In genomic region chr6:53926197-53926596, GRCm38 (mm10) we compare ENCODE assay signal across 27 mouse cellular contexts. TPM values are rescaled to one million over a fixed set of nuclear protein-coding genes. Genes with fewer than 3 reads are reported as not detected.
DNase-seq lines count a peak whose midpoint lies in the region; ATAC-seq and TF ChIP-seq lines count a peak whose summit lies in the region.
"Had no signal": no experiment of that assay in that cellular context is flagged by ENCODE, and none has a peak within 500 bp of the region (broad histone marks: within the 10 kb centered on the region; RNA-seq: fewer than 3 reads in every experiment).

No protein-coding gene starts in this region.

- TF ChIP-seq EP300 in lung, postnatal 0 days (IDR thresholded peaks at IDR 0.05), result peak; percentile 60

- no peaks in the 10 kb centered on the region for H3K9me3 ChIP-seq in hindbrain, postnatal 0 days (ENCODE audit: low read length)
- no peaks in the 10 kb centered on the region for H3K9me3 ChIP-seq in hindbrain, embryonic 13.5 days
- H3K9me3 ChIP-seq in lung, embryonic 15.5 days, result no peaks in the 10 kb centered on the region
- H3K9me3 ChIP-seq in lung, postnatal 0 days (ENCODE audit: low read length), result no peaks in the 10 kb centered on the region
- H3K9me3 ChIP-seq: forebrain, embryonic 10.5 days; forebrain, embryonic 13.5 days; heart, embryonic 10.5 days; heart, embryonic 13.5 days had no signal

- no peaks in the 10 kb centered on the region for H3K27me3 ChIP-seq in hindbrain, postnatal 0 days (ENCODE audit: insufficient read depth, low read length)
- H3K27me3 ChIP-seq in hindbrain, embryonic 13.5 days, result no peaks in the 10 kb centered on the region
- no peaks in the 10 kb centered on the region for H3K27me3 ChIP-seq in lung, embryonic 15.5 days
- no peaks in the 10 kb centered on the region for H3K27me3 ChIP-seq in lung, postnatal 0 days (replicated peaks; ENCODE audit: insufficient read depth, low read length)
- H3K27me3 ChIP-seq: forebrain, embryonic 13.5 days; heart, embryonic 13.5 days had no signal

- TF ChIP-seq CTCF in hindbrain, postnatal 0 days (IDR thresholded peaks at IDR 0.05; ENCODE audit: low read depth), result no peak
- no peak for TF ChIP-seq CTCF in lung, adult 2 months (IDR thresholded peaks at IDR 0.05; ENCODE audit: insufficient read depth, low read length)
- no peak for TF ChIP-seq CTCF in lung, postnatal 0 days (IDR thresholded peaks at IDR 0.05)
- TF ChIP-seq CTCF in olfactory bulb, adult 2 months (IDR thresholded peaks at IDR 0.05; ENCODE audit: insufficient read depth, low read depth, low read length), result no peak

- WGBS in hindbrain, postnatal 0 days, result 82% methylated on average over 2 of the region's 2 CpGs
- WGBS in hindbrain, embryonic 13.5 days, result 91% methylated on average over 2 of the region's 2 CpGs
- WGBS in lung, embryonic 15.5 days, result 55% methylated on average over 2 of the region's 2 CpGs
- WGBS in lung, adult 2 months, result 81% methylated on average over 2 of the region's 2 CpGs
- 51% methylated on average over 2 of the region's 2 CpGs for WGBS in lung, postnatal 0 days
- WGBS in olfactory bulb, adult 2 months, result 86% methylated on average over 2 of the region's 2 CpGs

- ATAC-seq in hindbrain, postnatal 0 days, result no peak
- ATAC-seq in hindbrain, embryonic 13.5 days (ENCODE audit: low FRiP score), result no peak
- ATAC-seq in lung, embryonic 15.5 days (ENCODE audit: borderline replicate concordance, extremely low read depth, low FRiP score, low TSS enrichment), result no peak
- ATAC-seq in lung, postnatal 0 days, result peak; percentile 88
- ATAC-seq: activated CD4-positive, CD25-positive, alpha-beta regulatory T cell, adult 4 months; forebrain, embryonic 13.5 days; forebrain, embryonic 16.5 days had no signal

- DNase-seq in hindbrain, postnatal 0 days (ENCODE audit: low spot score), result no peak
- DNase-seq in lung, adult 2 months, result no peak
- DNase-seq in lung, postnatal 0 days (ENCODE audit: low spot score), result peak; percentile 73
- DNase-seq in liver, result no peak
- DNase-seq: adrenal gland, postnatal 10 days; adrenal gland, postnatal 36 days; cerebellum, adult 18-20 months; cerebellum, adult 9-10 months; cerebellum, postnatal 14 days; gastrocnemius, postnatal 10 days; gastrocnemius, postnatal 36 days; heart, adult 2 months; heart, postnatal 14 days; heart, postnatal 4 days had no signal

- H3K4me1 ChIP-seq in hindbrain, postnatal 0 days (ENCODE audit: insufficient read depth, low read length), result no peaks in the 10 kb centered on the region
- no peaks in the 10 kb centered on the region for H3K4me1 ChIP-seq in hindbrain, embryonic 13.5 days (replicated peaks)
- H3K4me1 ChIP-seq in lung, embryonic 15.5 days, result peaks cover 13% of the 10 kb centered on the region
- no peaks in the 10 kb centered on the region for H3K4me1 ChIP-seq in lung, adult 2 months (ENCODE audit: control insufficient read depth, insufficient read depth, low read length)
- no peaks in the 10 kb centered on the region for H3K4me1 ChIP-seq in lung, postnatal 0 days (ENCODE audit: insufficient read depth, low read depth, low read length)
- no peaks in the 10 kb centered on the region for H3K4me1 ChIP-seq in olfactory bulb, adult 2 months (ENCODE audit: control insufficient read depth, insufficient read depth, low read length)
- H3K4me1 ChIP-seq: forebrain, embryonic 13.5 days; heart, embryonic 10.5 days; heart, embryonic 13.5 days had no signal

- no peak overlapping the region for H3K4me2 ChIP-seq in hindbrain, postnatal 0 days (ENCODE audit: low read depth, low read length)
- H3K4me2 ChIP-seq in hindbrain, embryonic 13.5 days, result no peak overlapping the region
- no peak overlapping the region for H3K4me2 ChIP-seq in lung, embryonic 15.5 days
- H3K4me2 ChIP-seq in lung, postnatal 0 days (replicated peaks; ENCODE audit: low read depth, low read length), result no peak overlapping the region
- H3K4me2 ChIP-seq: forebrain, embryonic 13.5 days; heart, embryonic 13.5 days had no signal

- H3K27ac ChIP-seq in hindbrain, postnatal 0 days, result 0 out of 2 replicates have a peak overlapping the region, but pooled peaks have one; percentile 17
- H3K27ac ChIP-seq in hindbrain, embryonic 13.5 days, result no peak overlapping the region
- 0 out of 2 replicates have a peak overlapping the region, but pooled peaks have one; percentile 43 for H3K27ac ChIP-seq in lung, embryonic 15.5 days
- H3K27ac ChIP-seq in lung, postnatal 0 days (ENCODE audit: low read length), result no peak overlapping the region
- H3K27ac ChIP-seq in olfactory bulb, adult 2 months (ENCODE audit: insufficient read depth, low read depth, low read length), result 0 out of 2 replicates have a peak overlapping the region, but pooled peaks have one; percentile 6
- H3K27ac ChIP-seq: forebrain, embryonic 10.5 days; forebrain, embryonic 13.5 days; heart, adult 2 months; heart, embryonic 10.5 days; heart, embryonic 13.5 days had no signal

- no peak for TF ChIP-seq POLR2A in lung, adult 2 months (IDR thresholded peaks at IDR 0.05; ENCODE audit: borderline replicate concordance, extremely low read depth, low read depth, low read length)
- no peak for TF ChIP-seq POLR2A in olfactory bulb, adult 2 months (IDR thresholded peaks at IDR 0.05; ENCODE audit: insufficient read depth, low read depth, low read length)

- H3K9ac ChIP-seq in hindbrain, postnatal 0 days (replicated peaks; ENCODE audit: low read length), result no peak overlapping the region
- no peak overlapping the region for H3K9ac ChIP-seq in hindbrain, embryonic 13.5 days
- H3K9ac ChIP-seq in lung, embryonic 15.5 days, result no peak overlapping the region
- H3K9ac ChIP-seq in lung, postnatal 0 days (replicated peaks; ENCODE audit: low read depth), result no peak overlapping the region
- H3K9ac ChIP-seq: forebrain, embryonic 13.5 days; heart, embryonic 13.5 days had no signal

- H3K4me3 ChIP-seq in hindbrain, postnatal 0 days (ENCODE audit: low read length), result no peak overlapping the region
- H3K4me3 ChIP-seq in hindbrain, embryonic 13.5 days, result no peak overlapping the region
- H3K4me3 ChIP-seq in lung, embryonic 15.5 days, result no peak overlapping the region
- no peak overlapping the region for H3K4me3 ChIP-seq in lung, adult 2 months (replicated peaks; ENCODE audit: extremely low read depth, low read depth, low read length)
- H3K4me3 ChIP-seq in lung, postnatal 0 days (ENCODE audit: low read depth, low read length), result no peak overlapping the region
- H3K4me3 ChIP-seq in olfactory bulb, adult 2 months (ENCODE audit: insufficient read depth, low read depth, low read length), result no peak overlapping the region
- H3K4me3 ChIP-seq: forebrain, embryonic 10.5 days; forebrain, embryonic 13.5 days; heart, adult 2 months; heart, embryonic 10.5 days; heart, embryonic 13.5 days had no signal

- H3K36me3 ChIP-seq in hindbrain, postnatal 0 days (ENCODE audit: insufficient read depth, low read length), result no peaks in the 10 kb centered on the region
- H3K36me3 ChIP-seq in hindbrain, embryonic 13.5 days, result no peaks in the 10 kb centered on the region
- no peaks in the 10 kb centered on the region for H3K36me3 ChIP-seq in lung, embryonic 15.5 days
- no peaks in the 10 kb centered on the region for H3K36me3 ChIP-seq in lung, postnatal 0 days (ENCODE audit: insufficient read depth, low read length)
- H3K36me3 ChIP-seq: forebrain, embryonic 10.5 days; heart, embryonic 10.5 days; heart, embryonic 13.5 days had no signal

RNA-seq across cellular contexts. Expression of gene Cpvl, which starts 52.3 kb away (rescaled TPM):
- total RNA-seq in hindbrain, postnatal 0 days (2014; rRNA removed), result not detected in 2 replicates
- 0.15 and 0.19 TPM in 2 replicates for polyA plus RNA-seq in hindbrain, postnatal 0 days (2015; fragmentation: Nextera tagmentation; extraction: Ambion mirVana)
- polyA plus RNA-seq in hindbrain, embryonic 13.5 days (2015; fragmentation: Nextera tagmentation; extraction: Ambion mirVana), result 0.13 TPM in 1 of 2 replicates, not detected in the other
- polyA plus RNA-seq in lung, embryonic 15.5 days (2015; fragmentation: Nextera tagmentation; extraction: Ambion mirVana), result 0.14 and 0.19 TPM in 2 replicates
- not detected in 2 replicates for polyA plus RNA-seq in lung, adult 2 months (2012; rRNA removed)
- polyA plus RNA-seq in lung, postnatal 0 days (2015; fragmentation: Nextera tagmentation; extraction: Ambion mirVana), result 0.18 TPM in 2 replicates
- not detected in 2 replicates for polyA plus RNA-seq in olfactory bulb, adult 2 months (2012; ENCODE audit: insufficient read depth, insufficient read length, low replicate concordance, missing spikeins)
- total RNA-seq: adrenal gland, postnatal 10 days; adrenal gland, postnatal 36 days; gastrocnemius, adult 18-20 months; gastrocnemius, postnatal 10 days; gastrocnemius, postnatal 36 days; granulocyte monocyte progenitor cell, adult 5-6 weeks; heart, adult 2 months; heart, postnatal 14 days; heart, postnatal 4 days had no signal
- polyA plus RNA-seq: activated CD4-positive, CD25-positive, alpha-beta regulatory T cell, adult 4 months; embryonic facial prominence, embryonic 14.5 days; forebrain, embryonic 10.5 days; forebrain, embryonic 13.5 days; forebrain, embryonic 16.5 days; heart, adult 2 months; heart, embryonic 10.5 days; heart, embryonic 13.5 days; heart, embryonic 16.5 days had no signal

Comparison
In these comparisons a context has a peak if more than half of its experiments do, and no peak if none do; other contexts are left out.
1. H3K27ac ChIP-seq: peak in hindbrain, postnatal 0 days (single experiment), lung, embryonic 15.5 days (single experiment) and olfactory bulb, adult 2 months (single experiment); none in hindbrain, embryonic 13.5 days (single experiment) and lung, postnatal 0 days (single experiment).